Mouse (Mus musculus): ENCODE results near the gene Tnfrsf14. TPM values are rescaled to one million over a fixed set of nuclear protein-coding genes. Genes with fewer than 3 reads are reported as not detected.

Gene Tnfrsf14
- polyA plus RNA-seq, 1 experiment = 19.4 TPM

GRCm38 (mm10) chr4:154916662-154917061, 11.7 kb downstream of the Tnfrsf14 start:
- WGBS = 89% methylated on average over 4 of the region's 4 CpGs
- TF ChIP-seq CTCF (conservative IDR thresholded peaks at IDR 0.05; ENCODE audit: insufficient read depth, insufficient read length, low read depth, low read length) (no peak), POLR2A (IDR thresholded peaks at IDR 0.05; ENCODE audit: low read depth, low read length) (no peak)
- Histone ChIP-seq H3K27me3 (replicated peaks; ENCODE audit: control insufficient read depth, insufficient read depth, low read length) (no peaks in the 10 kb centered on the region), H3K4me3 (ENCODE audit: insufficient read depth, low read depth, low read length) (no peak overlapping the region), H3K36me3 (ENCODE audit: control insufficient read depth, insufficient read depth, low read length) (no peaks in the 10 kb centered on the region), H3K4me1 (ENCODE audit: control insufficient read depth, insufficient read depth, low read length) (no peaks in the 10 kb centered on the region), H3K27ac (ENCODE audit: insufficient read depth, low read depth, low read length) (no peak overlapping the region)
- no peak for DNase-seq

DNA sequence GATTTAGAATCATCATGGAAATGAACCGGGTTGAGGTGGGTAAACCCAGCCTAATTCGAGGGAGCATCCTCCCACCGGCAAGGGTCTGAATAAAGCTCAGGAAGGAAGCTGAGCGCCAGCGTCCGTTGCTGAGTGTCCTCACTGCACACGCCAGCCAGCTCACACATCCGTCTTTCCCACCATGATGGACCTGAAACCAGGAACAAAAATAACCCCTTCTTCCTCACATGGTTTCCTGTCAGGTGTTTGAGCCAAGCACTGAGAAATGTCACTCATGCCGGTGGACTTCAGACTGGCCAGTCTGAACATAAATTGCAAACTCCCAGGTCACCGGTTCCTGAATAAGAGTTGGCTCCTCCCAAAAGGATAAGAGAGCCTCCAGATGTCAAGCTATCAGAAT, 13.1 kb downstream of the Tnfrsf14 start:
- H3K4me1 ChIP-seq (ENCODE audit: control insufficient read depth, insufficient read depth, low read length) = no peaks in the 10 kb centered on the region
- no peak overlapping the region for H3K4me3 ChIP-seq (ENCODE audit: insufficient read depth, low read depth, low read length)
- no peaks in the 10 kb centered on the region for H3K27me3 ChIP-seq (replicated peaks; ENCODE audit: control insufficient read depth, insufficient read depth, low read length)
- H3K27ac ChIP-seq (ENCODE audit: insufficient read depth, low read depth, low read length) = no peak overlapping the region
- TF ChIP-seq CTCF (conservative IDR thresholded peaks at IDR 0.05; ENCODE audit: insufficient read depth, insufficient read length, low read depth, low read length) (no peak), POLR2A (IDR thresholded peaks at IDR 0.05; ENCODE audit: low read depth, low read length) (no peak)
- DNase-seq = peak; percentile 61
- H3K36me3 ChIP-seq (ENCODE audit: control insufficient read depth, insufficient read depth, low read length) = no peaks in the 10 kb centered on the region
- 66% methylated on average over 10 of the region's 10 CpGs for WGBS

GRCm38 (mm10) chr4:154914707-154915106, 13.7 kb downstream of the Tnfrsf14 start:
- no peak overlapping the region for H3K27ac ChIP-seq (ENCODE audit: insufficient read depth, low read depth, low read length)
- H3K4me1 ChIP-seq (ENCODE audit: control insufficient read depth, insufficient read depth, low read length) = no peaks in the 10 kb centered on the region
- 88% methylated on average over 3 of the region's 3 CpGs for WGBS

DNA sequence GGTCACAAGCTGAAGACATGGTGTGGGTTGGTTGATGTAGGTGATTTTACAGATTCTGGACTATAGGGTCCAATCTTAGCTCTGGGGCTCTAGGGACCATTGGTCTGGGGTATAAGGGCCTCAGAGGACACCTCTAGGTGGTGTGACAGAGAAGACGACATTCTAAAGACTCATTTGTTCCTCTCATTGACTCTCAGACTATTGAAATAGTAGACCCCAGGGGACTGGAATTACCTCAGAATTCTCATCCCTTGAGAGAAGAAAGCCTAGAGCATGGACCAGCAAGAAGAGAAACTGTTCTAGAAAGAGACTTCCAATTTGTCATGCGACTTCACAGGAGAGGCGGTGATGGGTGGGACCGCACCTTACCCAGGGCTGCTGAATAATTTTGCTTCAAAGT, 14.1 kb downstream of the Tnfrsf14 start:
- 94% methylated on average over 4 of the region's 4 CpGs for WGBS
- Histone ChIP-seq H3K27ac (ENCODE audit: insufficient read depth, low read depth, low read length) (no peak overlapping the region), H3K4me3 (ENCODE audit: insufficient read depth, low read depth, low read length) (no peak overlapping the region)

More at GRCm38 (mm10) chr4:154914707-154915106, 13.7 kb downstream of the Tnfrsf14 start:
- TF ChIP-seq CTCF (conservative IDR thresholded peaks at IDR 0.05; ENCODE audit: insufficient read depth, insufficient read length, low read depth, low read length) (no peak), POLR2A (IDR thresholded peaks at IDR 0.05; ENCODE audit: low read depth, low read length) (no peak)
- no peaks in the 10 kb centered on the region for H3K36me3 ChIP-seq (ENCODE audit: control insufficient read depth, insufficient read depth, low read length)
- peak; percentile 77 for DNase-seq
- H3K4me3 ChIP-seq (ENCODE audit: insufficient read depth, low read depth, low read length) = no peak overlapping the region
- H3K27me3 ChIP-seq (replicated peaks; ENCODE audit: control insufficient read depth, insufficient read depth, low read length) = no peaks in the 10 kb centered on the region

GRCm38 (mm10) chr4:154913845-154914244, 14.5 kb downstream of the Tnfrsf14 start:
- Histone ChIP-seq H3K27me3 (replicated peaks; ENCODE audit: control insufficient read depth, insufficient read depth, low read length) (no peaks in the 10 kb centered on the region), H3K4me1 (ENCODE audit: control insufficient read depth, insufficient read depth, low read length) (no peaks in the 10 kb centered on the region), H3K4me3 (ENCODE audit: insufficient read depth, low read depth, low read length) (no peak overlapping the region), H3K36me3 (ENCODE audit: control insufficient read depth, insufficient read depth, low read length) (no peaks in the 10 kb centered on the region), H3K27ac (ENCODE audit: insufficient read depth, low read depth, low read length) (no peak overlapping the region)
- TF ChIP-seq POLR2A (IDR thresholded peaks at IDR 0.05; ENCODE audit: low read depth, low read length) (no peak), CTCF (conservative IDR thresholded peaks at IDR 0.05; ENCODE audit: insufficient read depth, insufficient read length, low read depth, low read length) (no peak)
- no peak for DNase-seq
- whole genome bisulfite sequencing = 96% methylated on average over 3 of the region's 3 CpGs

More for the DNA sequence above, 14.1 kb downstream of the Tnfrsf14 start:
- H3K4me1 ChIP-seq (ENCODE audit: control insufficient read depth, insufficient read depth, low read length) = no peaks in the 10 kb centered on the region
- DNase-seq = no peak
- no peaks in the 10 kb centered on the region for H3K36me3 ChIP-seq (ENCODE audit: control insufficient read depth, insufficient read depth, low read length)
- no peaks in the 10 kb centered on the region for H3K27me3 ChIP-seq (replicated peaks; ENCODE audit: control insufficient read depth, insufficient read depth, low read length)
- no peak for TF ChIP-seq POLR2A (IDR thresholded peaks at IDR 0.05; ENCODE audit: low read depth, low read length)
- no peak for TF ChIP-seq CTCF (conservative IDR thresholded peaks at IDR 0.05; ENCODE audit: insufficient read depth, insufficient read length, low read depth, low read length)

DNA sequence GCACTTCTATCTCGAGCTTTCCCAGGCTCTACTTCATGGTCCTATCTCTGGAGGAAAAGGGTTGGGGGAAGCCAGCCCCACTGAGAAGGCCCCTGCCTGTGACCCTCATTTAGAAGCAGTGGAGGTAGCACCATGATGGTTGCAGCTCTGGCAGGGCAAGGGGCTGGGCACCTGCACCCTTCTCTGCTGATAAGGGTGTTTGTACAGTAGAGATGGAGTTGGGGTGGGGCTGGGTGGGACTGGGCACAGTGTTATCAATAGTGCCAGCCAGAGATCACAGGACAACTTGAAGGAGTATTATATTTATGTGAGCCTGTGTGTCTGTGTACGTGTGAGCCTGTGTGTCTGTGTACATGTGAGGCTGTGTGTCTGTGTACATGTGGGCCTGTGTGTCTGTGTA, 16.7 kb downstream of the Tnfrsf14 start:
- WGBS = 89% methylated on average over 2 of the region's 2 CpGs
- Histone ChIP-seq H3K36me3 (ENCODE audit: control insufficient read depth, insufficient read depth, low read length) (no peaks in the 10 kb centered on the region), H3K4me1 (ENCODE audit: control insufficient read depth, insufficient read depth, low read length) (no peaks in the 10 kb centered on the region), H3K27ac (ENCODE audit: insufficient read depth, low read depth, low read length) (no peak overlapping the region), H3K4me3 (ENCODE audit: insufficient read depth, low read depth, low read length) (no peak overlapping the region), H3K27me3 (replicated peaks; ENCODE audit: control insufficient read depth, insufficient read depth, low read length) (no peaks in the 10 kb centered on the region)
- DNase-seq = no peak
- TF ChIP-seq CTCF (conservative IDR thresholded peaks at IDR 0.05; ENCODE audit: insufficient read depth, insufficient read length, low read depth, low read length) = no peak
- no peak for TF ChIP-seq POLR2A (IDR thresholded peaks at IDR 0.05; ENCODE audit: low read depth, low read length)

GRCm38 (mm10) chr4:154910606-154911522, 17.5 kb downstream of the Tnfrsf14 start:
- no peak overlapping the region for H3K4me3 ChIP-seq (ENCODE audit: insufficient read depth, low read depth, low read length)
- no peaks in the 10 kb centered on the region for H3K4me1 ChIP-seq (ENCODE audit: control insufficient read depth, insufficient read depth, low read length)
- no peak overlapping the region for H3K27ac ChIP-seq (ENCODE audit: insufficient read depth, low read depth, low read length)
- WGBS = 45% methylated on average over 15 of the region's 15 CpGs
- TF ChIP-seq POLR2A (IDR thresholded peaks at IDR 0.05; ENCODE audit: low read depth, low read length) (no peak), CTCF (conservative IDR thresholded peaks at IDR 0.05; ENCODE audit: insufficient read depth, insufficient read length, low read depth, low read length) (no peak)
- DNase-seq = peak; percentile 31
- H3K36me3 ChIP-seq (ENCODE audit: control insufficient read depth, insufficient read depth, low read length) = no peaks in the 10 kb centered on the region
- H3K27me3 ChIP-seq (replicated peaks; ENCODE audit: control insufficient read depth, insufficient read depth, low read length) = no peaks in the 10 kb centered on the region
